Mouse (Mus musculus) CH12.LX (cell line): ENCODE measurements around the gene Hpn. TPM values are rescaled to one million over a fixed set of nuclear protein-coding genes. Genes with fewer than 3 reads are reported as not detected.

Experiments
- DNase-seq: peaks from one replicate; pipeline ENCODE4 v3.0.0-alpha.2; 2013; ENCODE audit errors: extremely low read depth
- H3K27ac ChIP-seq: 2 replicates; pipeline ENCODE4 v1.5.1; 2012; ENCODE audit warnings: low read depth, mild to moderate bottlenecking, control low read depth, moderate library complexity; ENCODE audit not compliant: insufficient read depth
- H3K27me3 ChIP-seq: replicated peaks from 2 replicates; pipeline ENCODE3; 2012; ENCODE audit warnings: inconsistent platforms
- H3K36me3 ChIP-seq, 2 experiments: replicated peaks in 1 of 2; 2 replicates each; pipeline versions ENCODE3 to v1.6.1; 2012; ENCODE audit warnings: inconsistent platforms in 1 of 2, low read length in 1 of 2, mild to moderate bottlenecking in 1 of 2, mixed read lengths in 1 of 2, moderate library complexity in 1 of 2; ENCODE audit not compliant: control insufficient read depth in 1 of 2, insufficient read depth in 1 of 2
- H3K4me1 ChIP-seq, 2 experiments: 2 replicates each; pipeline ENCODE4 v1.6.1; 2012; ENCODE audit warnings: inconsistent platforms in 1 of 2, moderate library complexity in 1 of 2; ENCODE audit not compliant: insufficient read depth in 2 of 2, control insufficient read depth in 1 of 2
- H3K4me2 ChIP-seq: 2 replicates; pipeline ENCODE4 v1.6.1; 2012; ENCODE audit warnings: low read depth, mild to moderate bottlenecking, control low read depth; ENCODE audit not compliant: poor library complexity, insufficient read depth, severe bottlenecking
- H3K4me3 ChIP-seq, 3 experiments: fragments of 150-350 bp in 1 of 3; sonication (generic) in 1 of 3; replicated peaks in 1 of 3; 2 replicates each; pipeline versions ENCODE3 to v1.5.1; 2011 to 2012; ENCODE audit warnings: low read depth in 2 of 3, low read length in 2 of 3, mild to moderate bottlenecking in 2 of 3, moderate library complexity in 2 of 3, control low read depth in 1 of 3, improper control_type of control experiment in 1 of 3, inconsistent platforms in 1 of 3, mixed read lengths in 1 of 3; ENCODE audit not compliant: poor library complexity in 1 of 3
- H3K79me2 ChIP-seq: replicated peaks from 2 replicates; pipeline ENCODE4 v1.6.1; 2012; ENCODE audit warnings: mild to moderate bottlenecking, moderate library complexity; ENCODE audit not compliant: control insufficient read depth, poor library complexity, insufficient read depth, severe bottlenecking; ENCODE audit errors: extremely low read depth
- H3K9ac ChIP-seq: 2 replicates; pipeline ENCODE4 v1.6.1; 2012; ENCODE audit warnings: low read depth, mild to moderate bottlenecking, control low read depth, moderate library complexity; ENCODE audit not compliant: insufficient read depth
- H3K9me3 ChIP-seq: replicated peaks from 2 replicates; pipeline ENCODE3; 2012; ENCODE audit warnings: low read length, inconsistent platforms, mixed read lengths
- BHLHE40 ChIP-seq: IDR thresholded peaks from 2 replicates; pipeline ENCODE4 v1.6.1; 2011; ENCODE audit warnings: mild to moderate bottlenecking, low read depth, low read length, improper control_type of control experiment
- CHD1 ChIP-seq: IDR thresholded peaks from 2 replicates; pipeline ENCODE4 v1.6.1; 2012; ENCODE audit warnings: low read depth, low read length, improper control_type of control experiment, inconsistent platforms
- CHD2 ChIP-seq: IDR thresholded peaks from 2 replicates; pipeline ENCODE4 v1.6.1; 2011; ENCODE audit warnings: low read length, improper control_type of control experiment
- CTCF ChIP-seq, 2 experiments: IDR thresholded peaks in 1 of 2; conservative IDR thresholded peaks in 1 of 2; 2 replicates each; pipeline ENCODE4 v1.5.1; 2011 to 2012; ENCODE audit warnings: low read depth in 2 of 2, low read length in 2 of 2, improper control_type of control experiment in 1 of 2, inconsistent platforms in 1 of 2, mild to moderate bottlenecking in 1 of 2, moderate library complexity in 1 of 2
- E2F4 ChIP-seq: IDR thresholded peaks from 2 replicates; pipeline ENCODE4 v1.6.1; 2011; ENCODE audit warnings: low read depth, low read length, improper control_type of control experiment; ENCODE audit not compliant: insufficient replicate concordance
- ELF1 ChIP-seq: IDR thresholded peaks from 2 replicates; pipeline ENCODE4 v1.6.1; 2014; ENCODE audit warnings: low read depth, mild to moderate bottlenecking, inconsistent platforms, low read length, improper control_type of control experiment
- EP300 ChIP-seq: IDR thresholded peaks from 2 replicates; pipeline ENCODE4 v1.6.1; 2011; ENCODE audit warnings: low read length, improper control_type of control experiment
- ETS1 ChIP-seq: conservative IDR thresholded peaks from 2 replicates; pipeline ENCODE4 v1.6.1; 2012; ENCODE audit warnings: low read depth, mild to moderate bottlenecking, inconsistent platforms, low read length, improper control_type of control experiment, moderate library complexity
- GABPA ChIP-seq: IDR thresholded peaks from 2 replicates; pipeline ENCODE4 v1.6.1; 2012; ENCODE audit warnings: low read depth, low read length, improper control_type of control experiment, inconsistent platforms; ENCODE audit not compliant: insufficient replicate concordance
- HCFC1 ChIP-seq: IDR thresholded peaks from 2 replicates; pipeline ENCODE4 v1.6.1; 2012; ENCODE audit warnings: low read depth, mild to moderate bottlenecking, inconsistent platforms, low read length, improper control_type of control experiment
- IRF4 ChIP-seq: IDR thresholded peaks from 2 replicates; pipeline ENCODE4 v1.6.1; 2014; ENCODE audit warnings: low read depth, mild to moderate bottlenecking, inconsistent platforms, low read length, improper control_type of control experiment
- JUN ChIP-seq: IDR thresholded peaks from 2 replicates; pipeline ENCODE4 v1.6.1; 2011; ENCODE audit warnings: low read depth, mild to moderate bottlenecking, low read length, improper control_type of control experiment, moderate library complexity; ENCODE audit not compliant: insufficient read depth
- JUND ChIP-seq: conservative IDR thresholded peaks from 2 replicates; pipeline ENCODE4 v1.6.1; 2011; ENCODE audit warnings: low read depth, low read length, improper control_type of control experiment
- KAT2A ChIP-seq: IDR thresholded peaks from 2 replicates; pipeline ENCODE4 v1.6.1; 2012; ENCODE audit warnings: low read length, improper control_type of control experiment, inconsistent platforms; ENCODE audit not compliant: insufficient replicate concordance
- MAFK ChIP-seq: IDR thresholded peaks from 2 replicates; pipeline ENCODE4 v1.6.1; 2011; ENCODE audit warnings: low read length, improper control_type of control experiment; ENCODE audit not compliant: insufficient replicate concordance
- MAX ChIP-seq: IDR thresholded peaks from 2 replicates; pipeline ENCODE4 v1.6.1; 2011; ENCODE audit warnings: low read length, improper control_type of control experiment
- MAZ ChIP-seq: IDR thresholded peaks from 2 replicates; pipeline ENCODE4 v1.6.1; 2012; ENCODE audit warnings: low read depth, mild to moderate bottlenecking, inconsistent platforms, low read length, improper control_type of control experiment, moderate library complexity
- MEF2A ChIP-seq: IDR thresholded peaks from 2 replicates; pipeline ENCODE4 v1.6.1; 2014; ENCODE audit warnings: low read depth, mild to moderate bottlenecking, inconsistent platforms, low read length, improper control_type of control experiment, borderline replicate concordance
- MXI1 ChIP-seq: IDR thresholded peaks from 2 replicates; pipeline ENCODE4 v1.6.1; 2011; ENCODE audit warnings: mild to moderate bottlenecking, low read depth, low read length, improper control_type of control experiment
- MYC ChIP-seq: IDR thresholded peaks from 2 replicates; pipeline ENCODE4 v1.6.1; 2011; ENCODE audit warnings: low read depth, mild to moderate bottlenecking, improper control_type of control experiment, low read length
- NELFE ChIP-seq: IDR thresholded peaks from 2 replicates; pipeline ENCODE4 v1.6.1; 2011; ENCODE audit warnings: low read depth, low read length, improper control_type of control experiment
- NRF1 ChIP-seq: IDR thresholded peaks from 2 replicates; pipeline ENCODE4 v1.6.1; 2014; ENCODE audit warnings: low read depth, mild to moderate bottlenecking, inconsistent platforms, low read length, improper control_type of control experiment, moderate library complexity
- PAX5 ChIP-seq: IDR thresholded peaks from 2 replicates; pipeline ENCODE4 v1.6.1; 2012; ENCODE audit warnings: low read length, inconsistent platforms, mixed read lengths
- POLR2A ChIP-seq: IDR thresholded peaks from 2 replicates; pipeline ENCODE4 v1.6.1; 2011; ENCODE audit warnings: low read depth, mild to moderate bottlenecking, improper control_type of control experiment, low read length
- POLR2AphosphoS2 ChIP-seq: IDR thresholded peaks from 2 replicates; pipeline ENCODE4 v1.6.1; 2011; ENCODE audit warnings: low read depth, low read length, improper control_type of control experiment
- RAD21 ChIP-seq: IDR thresholded peaks from 2 replicates; pipeline ENCODE4 v1.6.1; 2011; ENCODE audit warnings: low read depth, mild to moderate bottlenecking, low read length, improper control_type of control experiment, moderate library complexity
- RCOR1 ChIP-seq: conservative IDR thresholded peaks from 2 replicates; pipeline ENCODE4 v1.6.1; 2012; ENCODE audit warnings: low read depth, mild to moderate bottlenecking, inconsistent platforms, low read length, improper control_type of control experiment
- SIN3A ChIP-seq: IDR thresholded peaks from 2 replicates; pipeline ENCODE4 v1.6.1; 2012; ENCODE audit warnings: low read length, improper control_type of control experiment, inconsistent platforms
- SMC3 ChIP-seq: IDR thresholded peaks from 2 replicates; pipeline ENCODE4 v1.6.1; 2011; ENCODE audit warnings: low read depth, low read length, improper control_type of control experiment
- TBP ChIP-seq: conservative IDR thresholded peaks from 2 replicates; pipeline ENCODE4 v1.6.1; 2011; ENCODE audit warnings: low read depth, low read length, improper control_type of control experiment
- UBTF ChIP-seq: IDR thresholded peaks from 2 replicates; pipeline ENCODE4 v1.6.1; 2012; ENCODE audit warnings: low read depth, mild to moderate bottlenecking, inconsistent platforms, low read length, improper control_type of control experiment, moderate library complexity
- USF1 ChIP-seq: IDR thresholded peaks from 2 replicates; pipeline ENCODE4 v1.6.1; 2014; ENCODE audit warnings: low read depth, mild to moderate bottlenecking, inconsistent platforms, low read length, improper control_type of control experiment
- USF2 ChIP-seq: conservative IDR thresholded peaks from 2 replicates; pipeline ENCODE4 v1.6.1; 2011; ENCODE audit warnings: low read depth, low read length, improper control_type of control experiment
- ZC3H11A ChIP-seq: IDR thresholded peaks from 2 replicates; pipeline ENCODE4 v1.6.1; 2012; ENCODE audit warnings: low read depth, mild to moderate bottlenecking, inconsistent platforms, low read length, improper control_type of control experiment
- ZKSCAN1 ChIP-seq: IDR thresholded peaks from 2 replicates; pipeline ENCODE4 v1.6.1; 2012; ENCODE audit warnings: low read depth, inconsistent platforms, low read length, improper control_type of control experiment, borderline replicate concordance
- ZMIZ1 ChIP-seq: IDR thresholded peaks from 2 replicates; pipeline ENCODE4 v1.6.1; 2012; ENCODE audit warnings: low read depth, mild to moderate bottlenecking, inconsistent platforms, low read length, improper control_type of control experiment
- ZNF384 ChIP-seq: IDR thresholded peaks from 2 replicates; pipeline ENCODE4 v1.6.1; 2012; ENCODE audit warnings: low read depth, low read length, improper control_type of control experiment, inconsistent platforms
- dilution Hi-C: fragments of 300-500 bp; cut with MboI; formaldehyde crosslinking; loops from 2 replicates; pipeline ENCODE4 v1.14.3; 2020; ENCODE audit warnings: low sequenced_read_pairs; ENCODE audit not compliant: extremely low pct_unique_long_range_greater_than_20kb, extremely low pct_ligation_motif_present
- in situ Hi-C: fragments of 300-500 bp; cut with MboI; formaldehyde crosslinking; loops from 3 replicates; pipeline ENCODE4 v1.14.3; 2019; ENCODE audit warnings: low sequenced_read_pairs, low pct_ligation_motif_present, low pct_unique_long_range_greater_than_20kb, mixed read lengths
- polyA plus RNA-seq: library from polyadenylated mRNA; unstranded; fragments of >175 nt; gene quantifications from 2 replicates; pipeline ENCODE4 v1.2.1, GENCODE M21; 2012; ENCODE audit warnings: low read depth; ENCODE audit not compliant: insufficient read length
- total RNA-seq, 2 experiments: library from RNA; depleted of rRNA; stranded (reverse); fragments of 300-350 nt in 1 of 2; fragments of >200 nt in 1 of 2; gene quantifications; 2 replicates each; pipeline ENCODE4 v1.2.3; 2012 to 2014

Gene Hpn
- total and polyA plus RNA-seq, 3 experiments: 3.0 to 16.7 (median 8.7) TPM

- no peaks in the 10 kb centered on the region for H3K27me3 ChIP-seq
- peaks cover 0 to 10% of the 10 kb centered on the region in 2 experiments for H3K36me3 ChIP-seq
- in situ Hi-C loops (no loop called here), dilution Hi-C loops (no loop called here)
- H3K27ac ChIP-seq: peak overlapping the region; percentile 76
- peak overlapping the region; percentile 42 to 58 (median 55) for H3K4me3 ChIP-seq
- peak overlapping the region; percentile 90 for H3K9ac ChIP-seq
- H3K9me3 ChIP-seq: peaks cover 3% of the 10 kb centered on the region
- peak overlapping the region; percentile 72 for H3K4me2 ChIP-seq
- peaks cover 18 to 77% of the 10 kb centered on the region in 2 experiments for H3K4me1 ChIP-seq
- DNase-seq: peak; percentile 93
- no peaks in the 10 kb centered on the region for H3K79me2 ChIP-seq
- TF ChIP-seq USF1 (no peak), SIN3A (no peak; the same call in none of the 2 replicates), RAD21 (peak; percentile 54), MAX (peak; percentile 52; the same call in 1 of the 2 replicates), CHD2 (peak; percentile 75), SMC3 (peak; percentile 25), TBP (0 out of 2 replicates have a peak, but pooled peaks have one; percentile 54), MXI1 (no peak; the same call in 1 of the 2 replicates), ZKSCAN1 (no peak), CHD1 (no peak), JUND (no peak; the same call in 1 of the 2 replicates), UBTF (no peak), HCFC1 (peak; percentile 72), USF2 (no peak), ETS1 (peak; percentile 53), MYC (no peak), RCOR1 (no peak), IRF4 (peak; percentile 76), CTCF (conservative IDR thresholded peaks at IDR 0.05 in 1 of 2, IDR thresholded peaks at IDR 0.05 in 1 of 2; ENCODE audit: low read depth in 2 of 2, low read length in 2 of 2) (peak; percentile 62 to 63), ZNF384 (no peak), BHLHE40 (peak; percentile 32; the same call in 1 of the 2 replicates), JUN (no peak), KAT2A (0 out of 2 replicates have a peak, but pooled peaks have one; percentile 30), MAZ (peak; percentile 69; the same call in 1 of the 2 replicates), POLR2AphosphoS2 (no peak), ELF1 (peak; percentile 79), MEF2A (peak; percentile 62; the same call in 1 of the 2 replicates), E2F4 (0 out of 2 replicates have a peak, but pooled peaks have one; percentile 22), NELFE (peak; percentile 66; the same call in 1 of the 2 replicates), NRF1 (0 out of 2 replicates have a peak, but pooled peaks have one; percentile 27), GABPA (no peak; the same call in 1 of the 2 replicates), POLR2A (peak; percentile 39; the same call in 1 of the 2 replicates), ZMIZ1 (peak; percentile 11; the same call in 1 of the 2 replicates), MAFK (no peak), ZC3H11A (no peak), EP300 (0 out of 2 replicates have a peak, but pooled peaks have one; percentile 35), PAX5 (no peak)
Observed at GRCm38 (mm10) chr7:31156034-31156928, 41.2 kb upstream of the Hpn start.
